Mouse (Mus musculus): ENCODE results near the gene Cdkn2d. TPM values are rescaled to one million over a fixed set of nuclear protein-coding genes. Genes with fewer than 3 reads are reported as not detected.
A peak's percentile ranks its signal among the peaks of the same experiment; 100 is the strongest.
"Not testable (repeated sequence)": the region's sequence is repeated elsewhere in the genome, so short reads cannot be mapped to it uniquely, and the experiment has no call there.

Gene Cdkn2d
- total RNA-seq, 2 experiments from 2014 or later: 53.7 to 54.4 TPM

- peak; percentile 72 to 86 for DNase-seq (ENCODE audit: low spot score in 2 of 2)
- Histone ChIP-seq H3K4me3 (no peak overlapping the region), H3K27ac (no peak overlapping the region)
- TF ChIP-seq CTCF (conservative IDR thresholded peaks at IDR 0.05): peak; percentile 92
Measured at GRCm38 (mm10) chr9:21313394-21313793, 22.2 kb upstream of the Cdkn2d start.

- Histone ChIP-seq H3K4me3 (peak within 1 kb of the TSS; percentile 31; the same call in 1 of the 2 replicates), H3K27ac (no peak within 1 kb of the TSS)
- DNase-seq (ENCODE audit: low spot score in 2 of 2): no peak
- no peak for TF ChIP-seq CTCF (conservative IDR thresholded peaks at IDR 0.05)
Measured at GRCm38 (mm10) chr9:21312134-21312533, 20.9 kb upstream of the Cdkn2d start, which contains the start of gene Ap1m2. Ap1m2 (minus strand) TSS chr9:21312337.

- no peak for DNase-seq (ENCODE audit: low spot score in 2 of 2)
- Histone ChIP-seq H3K4me3 (no peak overlapping the region; the same call in 1 of the 2 replicates), H3K27ac (no peak overlapping the region)
- no peak for TF ChIP-seq CTCF (conservative IDR thresholded peaks at IDR 0.05)
Measured at GRCm38 (mm10) chr9:21311695-21312094, 20.5 kb upstream of the Cdkn2d start.

- no peak for DNase-seq (ENCODE audit: low spot score in 2 of 2)
- H3K27ac ChIP-seq: no peak overlapping the region
- no peak for TF ChIP-seq CTCF (conservative IDR thresholded peaks at IDR 0.05)
- no peak overlapping the region for H3K4me3 ChIP-seq
Measured at GRCm38 (mm10) chr9:21309150-21309741, 18.0 kb upstream of the Cdkn2d start.

- TF ChIP-seq CTCF (conservative IDR thresholded peaks at IDR 0.05): no peak
- H3K27ac ChIP-seq: no peak overlapping the region
- DNase-seq (ENCODE audit: low spot score in 2 of 2): no peak
- no peak overlapping the region for H3K4me3 ChIP-seq
Measured at GRCm38 (mm10) chr9:21305065-21305464, 13.9 kb upstream of the Cdkn2d start.

GRCm38 (mm10) chr9:21299014-21299413 lies 7.8 kb upstream of the Cdkn2d start:
- TF ChIP-seq CTCF (conservative IDR thresholded peaks at IDR 0.05): no peak
- Histone ChIP-seq H3K4me3 (no peak overlapping the region), H3K27ac (no peak overlapping the region)
- no peak for DNase-seq (ENCODE audit: low spot score in 2 of 2)

GRCm38 (mm10) chr9:21292271-21292670 lies 1.1 kb upstream of the Cdkn2d start:
- no peak overlapping the region for H3K27ac ChIP-seq
- H3K4me3 ChIP-seq: no peak overlapping the region
- no peak for DNase-seq (ENCODE audit: low spot score in 2 of 2)
- TF ChIP-seq CTCF (conservative IDR thresholded peaks at IDR 0.05): no peak

- peak overlapping the region; percentile 94 for H3K4me3 ChIP-seq
- H3K27ac ChIP-seq: not testable (repeated sequence)
Measured at GRCm38 (mm10) chr9:21291868-21292267, 661 bp upstream of the Cdkn2d start.

GRCm38 (mm10) chr9:21290589-21290988 lies 618 bp downstream of the Cdkn2d start:
- Histone ChIP-seq H3K27ac (peak overlapping the region; percentile 95), H3K4me3 (peak overlapping the region; percentile 94)
- DNase-seq (ENCODE audit: low spot score in 2 of 2): peak; percentile 42 to 52
- TF ChIP-seq CTCF (conservative IDR thresholded peaks at IDR 0.05): no peak

More at GRCm38 (mm10) chr9:21291868-21292267, 661 bp upstream of the Cdkn2d start:
- not testable (repeated sequence) for DNase-seq (ENCODE audit: low spot score in 2 of 2)

GRCm38 (mm10) chr9:21289337-21289671 lies 1.9 kb downstream of the Cdkn2d start:
- DNase-seq (ENCODE audit: low spot score in 2 of 2): no peak
- Histone ChIP-seq H3K27ac (peak overlapping the region; percentile 95; the same call in 1 of the 2 replicates), H3K4me3 (no peak overlapping the region; the same call in 1 of the 2 replicates)
- no peak for TF ChIP-seq CTCF (conservative IDR thresholded peaks at IDR 0.05)

- Histone ChIP-seq H3K27ac (peak overlapping the region; percentile 93), H3K4me3 (peak overlapping the region; percentile 71)
- TF ChIP-seq CTCF (conservative IDR thresholded peaks at IDR 0.05): no peak
- DNase-seq (ENCODE audit: low spot score in 2 of 2): no peak
Measured at GRCm38 (mm10) chr9:21288404-21289336, 2.5 kb downstream of the Cdkn2d start.

- peak; percentile 27; the same call in 1 of the 2 replicates for TF ChIP-seq CTCF (conservative IDR thresholded peaks at IDR 0.05)
Measured at GRCm38 (mm10) chr9:21287571-21288402, 3.4 kb downstream of the Cdkn2d start, which contains the start of gene Kri1. Kri1 (minus strand) TSS chr9:21287969.

More at GRCm38 (mm10) chr9:21287571-21288402, 3.4 kb downstream of the Cdkn2d start, which contains the start of gene Kri1:
- peak within 1 kb of the TSS; percentile 71 for H3K4me3 ChIP-seq
- H3K27ac ChIP-seq: peak within 1 kb of the TSS; percentile 93
- DNase-seq (ENCODE audit: low spot score in 2 of 2): peak; percentile 97

Data from layer of hippocampus, adult 2 months (tissue).